Mouse (Mus musculus): Measurements from ENCODE around the gene Morf4l1. TPM values are rescaled to one million over a fixed set of nuclear protein-coding genes. Genes with fewer than 3 reads are reported as not detected.

The Morf4l1 gene
- total and polyA plus RNA-seq, 3 experiments, result 118 to 219 (median 172) TPM

GRCm38 (mm10) chr9:90136678-90136965, 22.0 kb upstream of the Morf4l1 start:
- no peaks in the 10 kb centered on the region for H3K4me1 ChIP-seq (ENCODE audit: insufficient read depth, low read depth, low read length)
- H3K36me3 ChIP-seq (replicated peaks), result no peaks in the 10 kb centered on the region
- H3K4me3 ChIP-seq (ENCODE audit: low read depth, low read length), result no peak overlapping the region
- peaks cover 2% of the 10 kb centered on the region; the same call in 1 of the 2 replicates for H3K9me3 ChIP-seq (replicated peaks)
- ATAC-seq (ENCODE audit: extremely low read depth, insufficient number of reproducible peaks, low FRiP score, poor library complexity, severe bottlenecking), result no peak
- DNase-seq (ENCODE audit: low spot score), result no peak
- TF ChIP-seq POLR2AphosphoS5 (IDR thresholded peaks at IDR 0.05; ENCODE audit: insufficient replicate concordance, low read depth, low read length) (no peak), GATA1 (IDR thresholded peaks at IDR 0.05; ENCODE audit: borderline replicate concordance, low read length) (no peak), TAL1 (conservative IDR thresholded peaks at IDR 0.05; ENCODE audit: low read depth, low read length) (no peak), CTCF (IDR thresholded peaks at IDR 0.05; ENCODE audit: low read depth, low read length) (no peak), GATA2 (IDR thresholded peaks at IDR 0.05; ENCODE audit: borderline replicate concordance, low read depth, low read length) (no peak)
- no peaks in the 10 kb centered on the region for H3K27me3 ChIP-seq (ENCODE audit: insufficient read depth, low read length)

DNA sequence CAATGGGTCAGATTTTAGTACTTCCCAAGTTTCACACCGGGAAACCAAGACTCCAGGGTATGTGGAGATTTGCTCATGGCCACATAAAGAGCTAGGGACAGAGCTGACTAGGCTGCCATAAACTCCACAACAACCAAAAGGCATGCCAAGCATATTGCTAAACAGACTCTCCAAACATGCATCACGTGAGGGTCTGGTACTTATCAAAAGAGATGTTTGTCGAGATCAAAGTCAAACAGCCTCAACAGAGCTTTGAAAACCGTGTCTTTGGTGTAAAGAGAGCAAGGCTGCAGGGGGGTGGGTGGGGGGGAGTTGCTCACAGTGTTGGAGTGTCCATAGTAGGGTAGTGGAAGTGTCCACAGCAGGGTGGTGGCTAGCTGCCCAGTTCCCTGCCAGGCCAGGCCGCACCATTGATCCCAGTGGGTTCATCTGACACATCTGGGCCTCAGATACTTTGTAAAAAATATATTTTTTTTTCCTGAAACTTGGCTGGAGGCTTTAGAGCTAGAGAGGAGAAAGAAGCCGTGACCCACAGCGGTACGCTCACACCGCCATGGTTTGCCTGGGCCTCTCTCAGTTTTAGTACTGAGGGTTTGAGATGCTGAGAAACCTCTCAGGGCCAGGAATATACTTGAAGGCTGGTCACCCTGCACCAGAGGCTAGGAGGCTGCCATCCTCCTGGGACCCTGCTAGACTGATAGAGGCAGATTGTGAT, 21.5 kb upstream of the Morf4l1 start:
- TF ChIP-seq TAL1 (conservative IDR thresholded peaks at IDR 0.05; ENCODE audit: low read depth, low read length), result no peak
- TF ChIP-seq POLR2AphosphoS5 (IDR thresholded peaks at IDR 0.05; ENCODE audit: insufficient replicate concordance, low read depth, low read length), result no peak
- TF ChIP-seq GATA2 (IDR thresholded peaks at IDR 0.05; ENCODE audit: borderline replicate concordance, low read depth, low read length), result no peak
- TF ChIP-seq GATA1 (IDR thresholded peaks at IDR 0.05; ENCODE audit: borderline replicate concordance, low read length), result no peak
- TF ChIP-seq CTCF (IDR thresholded peaks at IDR 0.05; ENCODE audit: low read depth, low read length), result no peak
- ATAC-seq (ENCODE audit: extremely low read depth, insufficient number of reproducible peaks, low FRiP score, poor library complexity, severe bottlenecking) (no peak), DNase-seq (ENCODE audit: low spot score) (no peak)
- Histone ChIP-seq H3K9me3 (replicated peaks) (no peaks in the 10 kb centered on the region), H3K36me3 (replicated peaks) (no peaks in the 10 kb centered on the region), H3K4me1 (ENCODE audit: insufficient read depth, low read depth, low read length) (no peaks in the 10 kb centered on the region), H3K4me3 (ENCODE audit: low read depth, low read length) (no peak overlapping the region), H3K27me3 (ENCODE audit: insufficient read depth, low read length) (no peaks in the 10 kb centered on the region)

DNA sequence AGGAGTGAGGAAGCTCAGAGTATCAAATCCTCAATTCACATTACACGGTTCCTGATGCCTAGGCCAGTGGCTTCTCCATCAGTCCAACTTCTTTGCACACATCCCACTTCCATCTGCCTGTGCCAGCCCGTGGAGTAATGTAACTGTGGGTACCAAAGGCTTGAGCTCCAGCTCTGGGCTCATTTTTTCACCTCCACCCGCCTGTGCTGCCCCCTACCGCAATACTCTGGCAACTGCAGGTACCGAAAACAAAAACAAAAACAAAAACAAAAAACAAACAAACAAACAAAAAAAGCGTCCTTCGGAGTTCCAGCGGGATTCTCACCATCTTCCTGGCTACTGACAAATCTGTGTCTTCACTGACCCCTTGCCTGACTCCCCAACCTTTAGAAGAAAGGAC, 20.9 kb upstream of the Morf4l1 start:
- no peaks in the 10 kb centered on the region for H3K36me3 ChIP-seq (replicated peaks)
- no peak overlapping the region for H3K4me3 ChIP-seq (ENCODE audit: low read depth, low read length)
- no peak for ATAC-seq (ENCODE audit: extremely low read depth, insufficient number of reproducible peaks, low FRiP score, poor library complexity, severe bottlenecking)
- TF ChIP-seq GATA1 (IDR thresholded peaks at IDR 0.05; ENCODE audit: borderline replicate concordance, low read length), result no peak
- no peak for TF ChIP-seq CTCF (IDR thresholded peaks at IDR 0.05; ENCODE audit: low read depth, low read length)
- no peak for TF ChIP-seq POLR2AphosphoS5 (IDR thresholded peaks at IDR 0.05; ENCODE audit: insufficient replicate concordance, low read depth, low read length)
- no peak for TF ChIP-seq GATA2 (IDR thresholded peaks at IDR 0.05; ENCODE audit: borderline replicate concordance, low read depth, low read length)
- TF ChIP-seq TAL1 (conservative IDR thresholded peaks at IDR 0.05; ENCODE audit: low read depth, low read length), result no peak
- no peaks in the 10 kb centered on the region for H3K4me1 ChIP-seq (ENCODE audit: insufficient read depth, low read depth, low read length)
- H3K9me3 ChIP-seq (replicated peaks), result no peaks in the 10 kb centered on the region
- no peak for DNase-seq (ENCODE audit: low spot score)
- H3K27me3 ChIP-seq (ENCODE audit: insufficient read depth, low read length), result no peaks in the 10 kb centered on the region

- Histone ChIP-seq H3K36me3 (replicated peaks) (no peaks in the 10 kb centered on the region), H3K4me1 (ENCODE audit: insufficient read depth, low read depth, low read length) (no peaks in the 10 kb centered on the region), H3K27me3 (ENCODE audit: insufficient read depth, low read length) (peaks cover 2% of the 10 kb centered on the region; the same call in 1 of the 2 replicates), H3K4me3 (ENCODE audit: low read depth, low read length) (no peak overlapping the region), H3K9me3 (replicated peaks) (no peaks in the 10 kb centered on the region)
- DNase-seq (ENCODE audit: low spot score), result no peak
- no peak for ATAC-seq (ENCODE audit: extremely low read depth, insufficient number of reproducible peaks, low FRiP score, poor library complexity, severe bottlenecking)
- TF ChIP-seq CTCF (IDR thresholded peaks at IDR 0.05; ENCODE audit: low read depth, low read length) (no peak), GATA1 (IDR thresholded peaks at IDR 0.05; ENCODE audit: borderline replicate concordance, low read length) (no peak), POLR2AphosphoS5 (IDR thresholded peaks at IDR 0.05; ENCODE audit: insufficient replicate concordance, low read depth, low read length) (no peak), TAL1 (conservative IDR thresholded peaks at IDR 0.05; ENCODE audit: low read depth, low read length) (no peak), GATA2 (IDR thresholded peaks at IDR 0.05; ENCODE audit: borderline replicate concordance, low read depth, low read length) (no peak)
These were observed 19.2 kb upstream of the Morf4l1 start for GRCm38 (mm10) chr9:90133562-90134355.

DNA sequence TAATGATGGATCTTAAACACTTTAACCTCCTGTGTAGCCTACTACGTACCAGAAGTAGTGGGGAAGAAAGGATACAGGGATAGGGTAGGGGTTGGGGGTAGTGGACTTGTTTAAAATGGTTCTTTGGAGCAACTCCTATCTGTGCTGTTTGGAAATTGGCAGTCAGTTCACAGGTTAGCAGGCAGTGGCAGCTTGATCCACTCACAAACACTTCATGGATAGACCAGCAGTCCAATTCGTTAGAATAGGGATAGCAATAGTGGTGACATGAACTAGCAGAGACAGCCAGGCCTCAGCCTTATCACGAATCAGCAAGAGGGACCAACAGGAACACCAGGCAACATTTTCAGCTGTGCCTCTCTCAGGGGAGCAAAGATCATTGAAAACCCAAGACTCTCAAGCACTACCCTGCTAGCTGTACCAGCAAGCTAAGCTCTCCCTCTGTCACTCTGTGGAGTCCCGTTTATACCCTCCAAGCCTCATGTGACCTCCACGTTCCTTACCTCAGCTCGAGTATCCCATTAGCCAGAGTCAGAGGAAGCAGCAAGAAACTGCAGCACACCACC, 14.1 kb upstream of the Morf4l1 start:
- DNase-seq (ENCODE audit: low spot score) (no peak), ATAC-seq (ENCODE audit: extremely low read depth, insufficient number of reproducible peaks, low FRiP score, poor library complexity, severe bottlenecking) (no peak)
- no peak for TF ChIP-seq POLR2AphosphoS5 (IDR thresholded peaks at IDR 0.05; ENCODE audit: insufficient replicate concordance, low read depth, low read length)
- no peak for TF ChIP-seq GATA2 (IDR thresholded peaks at IDR 0.05; ENCODE audit: borderline replicate concordance, low read depth, low read length)
- Histone ChIP-seq H3K36me3 (replicated peaks) (no peaks in the 10 kb centered on the region), H3K4me1 (ENCODE audit: insufficient read depth, low read depth, low read length) (peaks cover 3% of the 10 kb centered on the region; the same call in 1 of the 2 replicates), H3K9me3 (replicated peaks) (no peaks in the 10 kb centered on the region), H3K27me3 (ENCODE audit: insufficient read depth, low read length) (peaks cover 6% of the 10 kb centered on the region), H3K4me3 (ENCODE audit: low read depth, low read length) (no peak overlapping the region)

GRCm38 (mm10) chr9:90127146-90127545, 12.6 kb upstream of the Morf4l1 start:
- Histone ChIP-seq H3K9me3 (replicated peaks) (no peaks in the 10 kb centered on the region), H3K36me3 (replicated peaks) (no peaks in the 10 kb centered on the region), H3K4me3 (ENCODE audit: low read depth, low read length) (no peak overlapping the region), H3K27me3 (ENCODE audit: insufficient read depth, low read length) (peaks cover 6% of the 10 kb centered on the region), H3K4me1 (ENCODE audit: insufficient read depth, low read depth, low read length) (peaks cover 3% of the 10 kb centered on the region; the same call in 1 of the 2 replicates)
- ATAC-seq (ENCODE audit: extremely low read depth, insufficient number of reproducible peaks, low FRiP score, poor library complexity, severe bottlenecking) (no peak), DNase-seq (ENCODE audit: low spot score) (no peak)
- no peak for TF ChIP-seq GATA2 (IDR thresholded peaks at IDR 0.05; ENCODE audit: borderline replicate concordance, low read depth, low read length)
- no peak for TF ChIP-seq TAL1 (conservative IDR thresholded peaks at IDR 0.05; ENCODE audit: low read depth, low read length)
- no peak for TF ChIP-seq CTCF (IDR thresholded peaks at IDR 0.05; ENCODE audit: low read depth, low read length)
- TF ChIP-seq GATA1 (IDR thresholded peaks at IDR 0.05; ENCODE audit: borderline replicate concordance, low read length), result no peak
- TF ChIP-seq POLR2AphosphoS5 (IDR thresholded peaks at IDR 0.05; ENCODE audit: insufficient replicate concordance, low read depth, low read length), result no peak
